Comparison of ENCODE assay signal across 7 mouse cellular contexts in the genomic region with DNA sequence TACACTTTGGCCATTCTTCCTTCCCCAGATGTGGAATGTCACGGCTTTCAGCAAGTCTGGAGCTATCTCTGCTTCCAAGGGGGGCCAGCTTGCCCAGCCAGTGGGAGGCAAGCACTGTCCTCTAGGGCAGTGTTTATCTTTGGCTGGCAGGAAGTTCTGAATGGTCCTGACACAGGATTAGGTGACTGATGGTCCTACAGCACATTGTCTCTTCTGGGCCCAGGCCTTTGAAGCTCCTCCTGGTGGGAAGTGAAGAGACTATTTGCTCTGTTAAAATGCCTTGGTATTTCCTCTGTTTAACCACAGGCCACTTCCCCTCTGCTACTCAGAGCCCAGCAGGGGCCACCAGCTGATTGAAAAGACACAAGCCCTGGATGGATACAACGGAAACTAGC. TPM values are rescaled to one million over a fixed set of nuclear protein-coding genes. Genes with fewer than 3 reads are reported as not detected.
DNase-seq lines count a peak whose midpoint lies in the region; ATAC-seq and TF ChIP-seq lines count a peak whose summit lies in the region.

No protein-coding gene starts in this region.

- TF ChIP-seq POLR2A in CH12.LX (IDR thresholded peaks at IDR 0.05; ENCODE audit: low read depth, low read length): no peak

- no peak overlapping the region for H3K4me3 ChIP-seq in CH12.LX (replicated peaks in 1 of 3; ENCODE audit: low read depth in 2 of 3, low read length in 2 of 3, poor library complexity in 1 of 3)
- H3K4me3 ChIP-seq in heart, embryonic 15.5 days: no peak overlapping the region
- H3K4me3 ChIP-seq in limb, embryonic 11.5 days (ENCODE audit: low read depth, low read length): no peak overlapping the region

- peak; percentile 59 for DNase-seq in CH12.LX (ENCODE audit: extremely low read depth)
- DNase-seq in Patski (ENCODE audit: low read depth, low spot score): no peak
- peak; percentile 62 for DNase-seq in limb, embryonic 11.5 days (ENCODE audit: low spot score)
- peak; percentile 46 for DNase-seq in naive thymus-derived CD4-positive, alpha-beta T cell, adult 2 months (ENCODE audit: low read depth)
- no peak for DNase-seq in cerebellum, adult 9-10 months
- no peak for DNase-seq in left cerebral cortex, adult 9 months (ENCODE audit: low spot score in 2 of 2)

- H3K9me3 ChIP-seq in CH12.LX (replicated peaks; ENCODE audit: low read length): no peaks in the 10 kb centered on the region
- H3K9me3 ChIP-seq in heart, embryonic 15.5 days (replicated peaks): no peaks in the 10 kb centered on the region
- H3K9me3 ChIP-seq in limb, embryonic 11.5 days (ENCODE audit: control insufficient read depth, low read length): no peaks in the 10 kb centered on the region

- no peaks in the 10 kb centered on the region for H3K79me2 ChIP-seq in CH12.LX (replicated peaks; ENCODE audit: control insufficient read depth, extremely low read depth, insufficient read depth, poor library complexity, severe bottlenecking)

- WGBS in heart, embryonic 15.5 days: 9% methylated on average over 2 of the region's 2 CpGs
- 0% methylated on average over 2 of the region's 2 CpGs for WGBS in limb, embryonic 11.5 days

- ATAC-seq in Patski: peak; percentile 13
- ATAC-seq in heart, embryonic 15.5 days (replicated peaks; ENCODE audit: insufficient number of reproducible peaks, insufficient read depth, low FRiP score, low read depth): peak; percentile 63; the same call in 1 of the 2 replicates
- ATAC-seq in limb, embryonic 11.5 days (ENCODE audit: insufficient number of reproducible peaks, low FRiP score, low TSS enrichment, low read depth): no peak

- peaks cover 12 to 34% of the 10 kb centered on the region in 2 experiments for H3K4me1 ChIP-seq in CH12.LX (ENCODE audit: control insufficient read depth in 1 of 2, insufficient read depth in 2 of 2)
- peaks cover 36% of the 10 kb centered on the region for H3K4me1 ChIP-seq in heart, embryonic 15.5 days (replicated peaks)
- H3K4me1 ChIP-seq in limb, embryonic 11.5 days (ENCODE audit: control insufficient read depth, insufficient read depth, low read length): peaks cover 72% of the 10 kb centered on the region

- in situ Hi-C loops in CH12.LX (cut with MboI; ENCODE audit: low pct_ligation_motif_present, low pct_unique_long_range_greater_than_20kb, low sequenced_read_pairs): no loop called here
- in situ Hi-C loops in Patski (cut with MboI; ENCODE audit: low pct_unique_long_range_greater_than_20kb): no loop called here

- dilution Hi-C loops in CH12.LX (cut with MboI; ENCODE audit: extremely low pct_ligation_motif_present, extremely low pct_unique_long_range_greater_than_20kb, low sequenced_read_pairs): no loop called here

- CTCF ChIA-PET in Patski (lab: Charles Lee): interaction anchor here (0.8 to 3.0 kb wide), 6 partner anchors 9 to 52 kb away, joined by 3 to 11 read pairs (median 5); no protein-coding TSS in a partner anchor

- POLR2A ChIA-PET in Patski (lab: Charles Lee): no interaction called here

- no peaks in the 10 kb centered on the region for H3K36me3 ChIP-seq in CH12.LX (replicated peaks in 1 of 2; ENCODE audit: control insufficient read depth in 1 of 2, insufficient read depth in 1 of 2, low read length in 1 of 2)
- H3K36me3 ChIP-seq in heart, embryonic 15.5 days: no peaks in the 10 kb centered on the region
- no peaks in the 10 kb centered on the region for H3K36me3 ChIP-seq in limb, embryonic 11.5 days (ENCODE audit: control insufficient read depth, insufficient read depth, low read length)

- H3K27ac ChIP-seq in CH12.LX (ENCODE audit: insufficient read depth, low read depth): no peak overlapping the region
- H3K27ac ChIP-seq in heart, embryonic 15.5 days: peak overlapping the region; percentile 5; the same call in 1 of the 2 replicates
- H3K27ac ChIP-seq in limb, embryonic 11.5 days (replicated peaks; ENCODE audit: low read depth, low read length): peak overlapping the region; percentile 75

- peak; percentile 18 for TF ChIP-seq RAD21 in CH12.LX (IDR thresholded peaks at IDR 0.05; ENCODE audit: low read depth, low read length)

- TF ChIP-seq CTCF in CH12.LX (conservative IDR thresholded peaks at IDR 0.05 in 1 of 2, IDR thresholded peaks at IDR 0.05 in 1 of 2; ENCODE audit: low read depth in 2 of 2, low read length in 2 of 2): peak in 1 of 2 experiments; percentile 36; a peak in 2 of 4 replicates
- TF ChIP-seq CTCF in Patski (IDR thresholded peaks at IDR 0.05): no peak

- H3K9ac ChIP-seq in CH12.LX (ENCODE audit: insufficient read depth, low read depth): no peak overlapping the region
- H3K9ac ChIP-seq in heart, embryonic 15.5 days: no peak overlapping the region
- H3K9ac ChIP-seq in limb, embryonic 11.5 days (ENCODE audit: low read length): no peak overlapping the region

- peak; percentile 42; the same call in 1 of the 2 replicates for TF ChIP-seq EP300 in CH12.LX (IDR thresholded peaks at IDR 0.05; ENCODE audit: low read length)

- H3K4me2 ChIP-seq in CH12.LX (ENCODE audit: insufficient read depth, low read depth, poor library complexity, severe bottlenecking): no peak overlapping the region
- peak overlapping the region; percentile 6 for H3K4me2 ChIP-seq in heart, embryonic 15.5 days
- H3K4me2 ChIP-seq in limb, embryonic 11.5 days (ENCODE audit: low read depth, severe bottlenecking): peak overlapping the region; percentile 37; the same call in 1 of the 2 replicates

- H3K27me3 ChIP-seq in CH12.LX (replicated peaks): peaks cover 13% of the 10 kb centered on the region
- H3K27me3 ChIP-seq in Patski: no peaks in the 10 kb centered on the region
- no peaks in the 10 kb centered on the region for H3K27me3 ChIP-seq in heart, embryonic 15.5 days
- no peaks in the 10 kb centered on the region for H3K27me3 ChIP-seq in limb, embryonic 11.5 days (ENCODE audit: control insufficient read depth, insufficient read depth, low read length)

TF ChIP-seq in CH12.LX, 34 proteins besides CTCF, POLR2A, EP300 and RAD21:
- TF ChIP-seq SMC3 (IDR thresholded peaks at IDR 0.05; ENCODE audit: low read depth, low read length) (peak; percentile 35; the same call in 1 of the 2 replicates), USF1 (IDR thresholded peaks at IDR 0.05; ENCODE audit: low read depth, low read length) (no peak)

RNA-seq across cellular contexts. Expression of a gene that starts 6.2 kb away (rescaled TPM):
- 0.04 TPM in 2 replicates for total RNA-seq in CH12.LX (2012; rRNA removed)
- total RNA-seq in CH12.LX (2014; rRNA removed): 0.03 and 0.08 TPM in 2 replicates
- 0.04 and 0.09 TPM in 2 replicates for polyA plus RNA-seq in CH12.LX (2012; ENCODE audit: insufficient read length, low read depth)
- 6.8 TPM for polyA plus RNA-seq in Patski (2021)
- 1.1 and 1.2 TPM in 2 replicates for polyA plus RNA-seq in heart, embryonic 15.5 days (2015; fragmentation: Nextera tagmentation; extraction: Ambion mirVana)
- 11.3 and 12.3 TPM in 2 replicates for polyA plus RNA-seq in limb, embryonic 11.5 days (2014; fragmentation: Nextera tagmentation; extraction: Ambion mirVana)

RNA-seq across cellular contexts. Expression of a gene that starts 50.7 kb away (rescaled TPM):
- total RNA-seq in CH12.LX (2012; rRNA removed) (1.9 and 2.2 TPM in 2 replicates), CH12.LX (2014; rRNA removed) (3.6 and 3.9 TPM in 2 replicates)
- polyA plus RNA-seq in CH12.LX (2012; ENCODE audit: insufficient read length, low read depth) (3.4 and 4.3 TPM in 2 replicates), Patski (2021) (not detected)
- 0.43 TPM in 1 of 2 replicates, not detected in the other for polyA plus RNA-seq in heart, embryonic 15.5 days (2015; fragmentation: Nextera tagmentation; extraction: Ambion mirVana)
- polyA plus RNA-seq in limb, embryonic 11.5 days (2014; fragmentation: Nextera tagmentation; extraction: Ambion mirVana): 0.25 and 0.52 TPM in 2 replicates

Comparison
In these comparisons a context has a peak if more than half of its experiments do, and no peak if none do; other contexts are left out.
1. DNase-seq: peak in CH12.LX (single experiment), limb, embryonic 11.5 days (single experiment) and naive thymus-derived CD4-positive, alpha-beta T cell, adult 2 months (single experiment); none in Patski (single experiment), cerebellum, adult 9-10 months (single experiment) and left cerebral cortex, adult 9 months (0 of 2).